Mouse (Mus musculus): ENCODE measurements around the gene Fggy. TPM values are rescaled to one million over a fixed set of nuclear protein-coding genes. Genes with fewer than 3 reads are reported as not detected.

Fggy gene
- polyA plus RNA-seq (2012; rRNA removed), result 6.1 and 6.6 TPM in 2 replicates

GRCm38 (mm10) chr4:95557333-95557956, at the start of gene Fggy:
TSS of gene Fggy (plus strand) at chr4:95557507.

GRCm38 (mm10) chr4:95966928-95967724, 409.8 kb downstream of the Fggy start, which contains the start of gene Hook1:
TSS of gene Hook1 (plus strand) at chr4:95967240.

Data from central nervous system, embryonic 11.5 days (tissue).